Mouse (Mus musculus) kidney, postnatal 36 days (tissue): ENCODE measurements around the gene Hat1.

Source experiments
- DNase-seq, 2 experiments: peaks; one replicate each; pipeline ENCODE4 v3.0.0; 2021 to 2022; ENCODE audit warnings: mixed read lengths in 2 of 2

Hat1 gene

GRCm38 (mm10) chr2:71377426-71377825 is 11.3 kb upstream of the Hat1 start:
- no peak for DNase-seq

- DNase-seq = no peak
These were observed 6.8 kb upstream of the Hat1 start for GRCm38 (mm10) chr2:71381962-71382361.

GRCm38 (mm10) chr2:71383890-71384289 is 4.9 kb upstream of the Hat1 start:
- DNase-seq = no peak

- DNase-seq = no peak
These were observed 992 bp upstream of the Hat1 start for GRCm38 (mm10) chr2:71387766-71388165.

GRCm38 (mm10) chr2:71389864-71390263 is 1.1 kb downstream of the Hat1 start:
- no peak for DNase-seq

- no peak for DNase-seq
These were observed 16.9 kb downstream of the Hat1 start for GRCm38 (mm10) chr2:71405613-71406012.

- no peak for DNase-seq
These were observed 30.1 kb downstream of the Hat1 start for GRCm38 (mm10) chr2:71418760-71419280.

GRCm38 (mm10) chr2:71419408-71419807 is 30.6 kb downstream of the Hat1 start:
- no peak for DNase-seq

GRCm38 (mm10) chr2:71420895-71421425 is 32.2 kb downstream of the Hat1 start:
- DNase-seq = no peak

- no peak for DNase-seq
These were observed 35.8 kb downstream of the Hat1 start for GRCm38 (mm10) chr2:71424545-71424944.

- DNase-seq = no peak
These were observed 46.7 kb downstream of the Hat1 start for GRCm38 (mm10) chr2:71435440-71435839.

- no peak for DNase-seq
These were observed 54.6 kb downstream of the Hat1 start for GRCm38 (mm10) chr2:71443376-71443775.

- DNase-seq = no peak
These were observed 56.9 kb downstream of the Hat1 start for GRCm38 (mm10) chr2:71445536-71446196.

- DNase-seq = no peak
These were observed 60.8 kb downstream of the Hat1 start for GRCm38 (mm10) chr2:71449604-71450003.

- no peak for DNase-seq
These were observed 63.0 kb downstream of the Hat1 start for GRCm38 (mm10) chr2:71451761-71452160.

- peak; percentile 97 for DNase-seq
These were observed 64.6 kb downstream of the Hat1 start, which contains the start of gene Metap1d for GRCm38 (mm10) chr2:71453161-71453916. Gene Metap1d (plus strand): TSS chr2:71453276.

GRCm38 (mm10) chr2:71453917-71454260 is 65.1 kb downstream of the Hat1 start:
- no peak for DNase-seq

- DNase-seq = no peak
These were observed 69.9 kb downstream of the Hat1 start for GRCm38 (mm10) chr2:71458624-71459023.

GRCm38 (mm10) chr2:71459659-71460058 is 70.9 kb downstream of the Hat1 start:
- no peak for DNase-seq

- no peak for DNase-seq
These were observed 72.4 kb downstream of the Hat1 start for GRCm38 (mm10) chr2:71461139-71461538.

GRCm38 (mm10) chr2:71461589-71461988 is 72.8 kb downstream of the Hat1 start:
- no peak for DNase-seq

GRCm38 (mm10) chr2:71462066-71462465 is 73.3 kb downstream of the Hat1 start:
- no peak for DNase-seq

GRCm38 (mm10) chr2:71462553-71462952 is 73.8 kb downstream of the Hat1 start:
- DNase-seq = no peak

- DNase-seq = no peak
These were observed 77.3 kb downstream of the Hat1 start for GRCm38 (mm10) chr2:71466103-71466502.
